Mouse (Mus musculus): ENCODE data around the gene Gm48551. TPM values are rescaled to one million over a fixed set of nuclear protein-coding genes. Genes with fewer than 3 reads are reported as not detected.

The Gm48551 gene
- polyA plus RNA-seq, 1 experiment from 2014 or later: 4.1 TPM

DNA sequence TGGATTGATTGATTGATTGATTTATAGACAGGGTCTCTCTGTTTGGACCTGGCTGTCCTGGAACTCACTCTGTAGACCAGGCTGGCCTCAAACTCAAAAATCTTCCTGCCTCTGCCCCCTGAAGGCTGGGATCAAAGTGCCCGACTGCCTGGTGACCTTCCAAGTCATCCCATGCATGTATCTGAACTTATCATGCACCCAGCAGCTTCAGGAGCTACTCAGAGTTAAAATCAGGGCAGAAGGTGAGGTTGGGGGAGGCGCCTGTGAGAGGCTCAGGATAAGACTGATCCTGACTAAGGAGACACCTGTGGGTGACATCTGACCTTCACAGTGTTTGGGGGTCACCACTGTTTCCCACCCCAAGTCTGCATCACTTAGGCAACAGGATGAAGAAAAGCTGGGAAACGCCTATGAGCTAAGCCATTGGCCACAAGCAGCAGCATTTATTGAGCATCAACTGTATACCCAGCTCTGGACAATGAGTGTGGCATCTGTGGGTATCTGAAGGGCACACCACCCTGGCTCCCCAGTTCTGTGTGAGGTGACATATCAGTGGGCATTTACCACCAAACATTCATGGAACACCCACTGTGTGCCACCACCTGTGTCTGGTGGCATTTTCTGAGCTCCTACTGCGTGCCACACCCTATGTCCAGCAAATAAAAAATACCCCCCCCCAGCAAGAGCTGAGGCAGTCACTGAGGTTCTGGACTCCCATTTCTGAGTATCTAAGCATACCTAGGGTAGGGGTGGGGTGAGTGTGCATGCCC is 39.4 kb downstream of the Gm48551 start:
- H3K27me3 ChIP-seq: peaks cover 30% of the 10 kb centered on the region
- no peak for ATAC-seq (ENCODE audit: insufficient number of reproducible peaks, insufficient read depth, low FRiP score, low TSS enrichment, low read depth)
- H3K9ac ChIP-seq: peak overlapping the region; percentile 85; the same call in 1 of the 2 replicates
- H3K4me2 ChIP-seq: peak overlapping the region; percentile 76
- no peak overlapping the region for H3K27ac ChIP-seq
- peaks cover 34% of the 10 kb centered on the region for H3K4me1 ChIP-seq
- no peaks in the 10 kb centered on the region for H3K9me3 ChIP-seq
- WGBS: 68% methylated on average over 4 of the region's 4 CpGs
- peak overlapping the region; percentile 68; the same call in 1 of the 2 replicates for H3K4me3 ChIP-seq
- peaks cover 23% of the 10 kb centered on the region for H3K36me3 ChIP-seq

DNA sequence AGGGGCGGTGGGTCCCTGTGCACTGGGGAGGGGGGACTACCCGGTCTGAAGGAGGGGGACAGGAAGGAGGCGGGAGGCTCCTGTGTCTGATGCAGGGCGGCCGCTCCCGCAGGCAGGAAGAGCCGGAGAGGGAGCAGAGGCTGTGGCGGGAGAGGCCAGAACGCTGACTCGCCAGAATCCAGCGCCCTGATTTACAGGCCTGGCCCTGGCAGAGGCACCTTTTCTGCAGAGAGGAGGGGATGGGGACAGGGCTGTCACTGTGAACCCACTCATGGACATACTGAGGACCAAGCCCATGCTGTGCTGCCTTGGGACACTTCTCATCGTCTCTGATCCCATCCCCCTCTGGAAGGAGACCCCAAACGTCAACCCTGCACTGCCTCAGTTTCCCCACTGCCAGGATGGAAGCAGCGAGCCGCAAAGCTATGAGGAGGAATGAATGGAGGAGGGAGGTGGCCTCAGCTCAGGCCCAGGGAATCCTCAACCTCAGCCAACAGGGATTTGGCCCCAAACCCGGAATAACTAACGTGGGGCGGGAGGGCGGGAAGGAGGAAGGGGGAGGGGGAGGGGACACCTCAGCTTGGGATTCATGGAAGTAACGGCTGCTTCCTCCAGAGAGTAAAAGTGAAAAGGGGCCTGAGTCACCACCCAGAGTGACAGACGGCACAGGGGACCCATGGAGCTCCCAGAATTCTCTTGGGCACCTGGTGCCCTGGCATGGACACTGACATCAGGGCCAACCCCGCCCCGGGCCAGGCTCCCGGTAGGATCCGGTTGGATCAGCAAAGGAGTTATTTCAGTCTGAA is 40.2 kb downstream of the Gm48551 start:
- Histone ChIP-seq H3K4me1 (peaks cover 33% of the 10 kb centered on the region), H3K27ac (peak overlapping the region; percentile 51), H3K27me3 (peaks cover 34% of the 10 kb centered on the region)

DNA sequence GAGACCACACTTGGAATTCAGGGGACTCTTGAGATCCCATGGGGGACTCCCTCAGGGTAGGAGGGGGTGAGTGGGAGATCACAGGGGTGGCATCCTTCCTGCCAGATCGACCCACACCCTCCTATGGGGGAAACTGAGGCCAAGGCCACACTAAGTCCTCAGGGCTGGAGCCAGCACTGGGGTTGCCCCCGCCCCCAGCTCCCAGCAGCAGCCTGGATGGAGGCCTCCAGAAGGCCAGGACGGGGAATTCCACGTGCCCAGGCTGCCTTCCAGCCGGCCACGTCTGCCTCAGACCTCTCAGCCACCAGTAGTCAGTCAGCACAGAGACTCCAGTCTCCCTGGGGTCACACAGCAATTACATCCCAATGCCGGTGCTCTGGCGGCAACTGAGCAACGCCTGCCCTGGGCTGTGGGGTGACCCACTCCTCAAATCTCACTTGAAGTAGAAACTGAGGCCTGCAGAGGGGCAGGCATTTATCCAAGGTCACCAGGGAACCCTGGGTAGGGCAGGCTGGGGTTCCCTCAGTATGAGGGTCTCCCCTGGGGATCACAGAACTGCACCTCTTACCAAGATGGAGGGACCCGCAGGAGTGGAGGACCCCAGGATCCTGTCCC is 41.1 kb downstream of the Gm48551 start:
- H3K4me1 ChIP-seq: peaks cover 37% of the 10 kb centered on the region
- peaks cover 7% of the 10 kb centered on the region for H3K36me3 ChIP-seq
- H3K27me3 ChIP-seq: peaks cover 34% of the 10 kb centered on the region
- peak overlapping the region; percentile 68 for H3K4me3 ChIP-seq
- peak overlapping the region; percentile 85 for H3K9ac ChIP-seq
- H3K4me2 ChIP-seq: peak overlapping the region; percentile 76
- ATAC-seq (ENCODE audit: insufficient number of reproducible peaks, insufficient read depth, low FRiP score, low TSS enrichment, low read depth): no peak
- H3K9me3 ChIP-seq: no peaks in the 10 kb centered on the region
- 31% methylated on average over 10 of the region's 10 CpGs for WGBS
- peak overlapping the region; percentile 51 for H3K27ac ChIP-seq

More for the DNA sequence above, 40.2 kb downstream of the Gm48551 start:
- Histone ChIP-seq H3K9me3 (no peaks in the 10 kb centered on the region), H3K9ac (peak overlapping the region; percentile 85), H3K36me3 (peaks cover 16% of the 10 kb centered on the region), H3K4me2 (peak overlapping the region; percentile 76), H3K4me3 (peak overlapping the region; percentile 68)
- ATAC-seq (ENCODE audit: insufficient number of reproducible peaks, insufficient read depth, low FRiP score, low TSS enrichment, low read depth): no peak
- 6% methylated on average over 23 of the region's 25 CpGs for whole genome bisulfite sequencing

DNA sequence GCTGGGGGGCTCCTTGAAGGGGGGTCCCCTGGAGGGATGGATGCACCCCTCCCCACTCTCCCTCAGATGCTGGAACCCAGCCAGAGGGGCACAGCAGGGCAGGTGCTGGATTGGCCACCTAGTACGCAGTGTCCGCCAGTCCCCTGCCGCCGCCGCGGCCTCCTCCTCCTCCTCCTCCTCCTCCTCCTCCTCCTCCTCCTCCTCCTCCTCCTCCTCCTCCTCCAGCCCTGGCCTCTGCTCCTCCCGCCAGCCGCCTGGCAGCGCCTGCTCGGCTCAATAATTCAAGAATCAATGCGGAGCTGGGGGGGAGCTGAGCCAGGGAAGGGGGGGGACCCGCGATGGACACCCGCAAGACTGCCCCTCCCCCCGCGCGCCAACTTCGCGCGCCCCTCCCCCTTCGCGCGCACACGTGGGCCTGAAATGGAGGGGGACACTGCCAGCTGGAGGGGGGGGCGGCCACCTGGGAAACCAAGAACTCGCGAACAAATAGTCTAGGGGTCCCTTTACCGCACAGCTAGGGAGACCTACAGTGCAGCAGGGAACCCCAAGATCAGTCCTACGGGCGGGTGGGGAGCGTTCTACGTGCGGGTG is 41.9 kb downstream of the Gm48551 start:
- peak overlapping the region; percentile 68 for H3K4me3 ChIP-seq
- WGBS: 2% methylated on average over 15 of the region's 33 CpGs
- peak overlapping the region; percentile 85 for H3K9ac ChIP-seq
- H3K36me3 ChIP-seq: no peaks in the 10 kb centered on the region
- no peaks in the 10 kb centered on the region for H3K9me3 ChIP-seq
- H3K27ac ChIP-seq: 0 out of 2 replicates have a peak overlapping the region, but pooled peaks have one; percentile 22
- peaks cover 34% of the 10 kb centered on the region for H3K27me3 ChIP-seq
- no peak for ATAC-seq (ENCODE audit: insufficient number of reproducible peaks, insufficient read depth, low FRiP score, low TSS enrichment, low read depth)
- peak overlapping the region; percentile 76 for H3K4me2 ChIP-seq
- peaks cover 40% of the 10 kb centered on the region for H3K4me1 ChIP-seq

DNA sequence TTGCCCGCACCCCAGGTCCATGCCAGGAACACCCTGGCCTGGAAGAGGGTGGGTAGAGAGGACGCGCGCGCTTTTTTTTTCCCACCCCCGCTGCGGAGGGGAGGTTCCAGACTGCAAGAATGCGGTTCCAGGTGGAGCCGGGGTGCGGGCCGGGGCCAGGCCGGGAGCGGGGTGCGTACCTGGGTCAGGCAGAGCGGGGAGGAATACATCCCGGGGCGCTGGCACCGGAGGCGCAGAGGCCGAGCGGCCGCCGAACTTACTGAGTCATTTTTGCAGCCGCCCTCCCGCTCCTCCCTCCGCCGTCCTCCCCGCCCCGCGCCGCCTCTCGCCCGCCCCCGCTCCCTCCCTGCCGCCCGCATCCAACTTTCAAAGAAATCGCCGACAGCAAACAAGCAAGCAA is 42.6 kb downstream of the Gm48551 start:
- peak overlapping the region; percentile 68 for H3K4me3 ChIP-seq
- H3K4me1 ChIP-seq: peaks cover 45% of the 10 kb centered on the region
- peak overlapping the region; percentile 85 for H3K9ac ChIP-seq
- 2% methylated on average over 36 of the region's 38 CpGs for WGBS
- no peaks in the 10 kb centered on the region for H3K9me3 ChIP-seq
- H3K4me2 ChIP-seq: peak overlapping the region; percentile 76
- no peak for ATAC-seq (ENCODE audit: insufficient number of reproducible peaks, insufficient read depth, low FRiP score, low TSS enrichment, low read depth)
- no peaks in the 10 kb centered on the region for H3K36me3 ChIP-seq
- H3K27me3 ChIP-seq: peaks cover 34% of the 10 kb centered on the region
- H3K27ac ChIP-seq: peak overlapping the region; percentile 22; the same call in 1 of the 2 replicates

DNA sequence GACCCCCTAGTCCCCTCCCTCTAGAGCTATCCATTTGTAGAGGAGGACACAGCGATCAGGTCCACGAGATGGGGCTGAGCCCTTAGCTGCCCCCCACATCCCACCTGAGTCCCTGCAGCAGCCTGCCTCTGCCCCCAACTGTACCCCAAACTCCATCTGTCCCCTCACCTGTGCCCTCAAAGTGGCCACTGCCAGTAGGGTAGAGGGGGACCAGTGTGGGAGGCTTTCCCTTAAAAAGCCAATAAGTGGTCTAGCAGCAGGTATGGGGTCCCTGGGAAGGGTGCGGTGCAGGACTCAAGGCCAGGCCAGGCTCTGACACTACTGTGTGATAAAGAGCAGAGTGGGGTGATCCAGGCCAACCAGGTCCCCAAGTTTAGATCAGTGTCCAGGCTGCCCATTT is 43.1 kb downstream of the Gm48551 start:
- peaks cover 45% of the 10 kb centered on the region for H3K4me1 ChIP-seq

GRCm38 (mm10) chr10:81427804-81428506 is 43.7 kb downstream of the Gm48551 start:
- no peak overlapping the region for H3K4me3 ChIP-seq
- no peaks in the 10 kb centered on the region for H3K36me3 ChIP-seq
- peaks cover 50% of the 10 kb centered on the region for H3K4me1 ChIP-seq
- no peak overlapping the region for H3K9ac ChIP-seq
- H3K9me3 ChIP-seq: no peaks in the 10 kb centered on the region
- 76% methylated on average over 8 of the region's 8 CpGs for WGBS
- ATAC-seq (ENCODE audit: insufficient number of reproducible peaks, insufficient read depth, low FRiP score, low TSS enrichment, low read depth): no peak
- H3K27me3 ChIP-seq: peaks cover 34% of the 10 kb centered on the region
- H3K27ac ChIP-seq: no peak overlapping the region
- H3K4me2 ChIP-seq: no peak overlapping the region

More for the DNA sequence above, 43.1 kb downstream of the Gm48551 start:
- peaks cover 34% of the 10 kb centered on the region for H3K27me3 ChIP-seq
- H3K4me2 ChIP-seq: peak overlapping the region; percentile 76
- no peaks in the 10 kb centered on the region for H3K9me3 ChIP-seq
- H3K27ac ChIP-seq: no peak overlapping the region
- ATAC-seq (ENCODE audit: insufficient number of reproducible peaks, insufficient read depth, low FRiP score, low TSS enrichment, low read depth): no peak
- WGBS: 26% methylated on average over 3 of the region's 3 CpGs
- H3K4me3 ChIP-seq: peak overlapping the region; percentile 68
- H3K9ac ChIP-seq: peak overlapping the region; percentile 85; the same call in 1 of the 2 replicates
- no peaks in the 10 kb centered on the region for H3K36me3 ChIP-seq

DNA sequence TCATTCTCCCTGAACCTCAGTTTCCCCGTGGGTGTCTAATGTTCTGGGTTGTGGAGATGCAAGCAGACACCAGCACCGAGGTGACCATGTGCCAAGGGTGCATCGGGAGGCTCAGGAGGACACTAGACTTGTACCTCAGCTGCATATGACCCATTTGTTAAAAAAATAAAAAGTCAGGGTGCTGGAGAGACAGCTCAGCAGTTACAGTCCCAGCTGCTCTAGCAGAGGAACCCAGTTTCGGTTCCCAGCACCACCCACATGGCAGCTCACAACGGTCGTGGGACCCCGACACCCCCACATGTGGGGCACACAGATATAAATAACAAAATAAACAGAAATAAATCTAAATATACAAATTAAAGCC is 44.2 kb downstream of the Gm48551 start:
- no peaks in the 10 kb centered on the region for H3K36me3 ChIP-seq
- H3K4me3 ChIP-seq: no peak overlapping the region
- 91% methylated on average over 7 of the region's 7 CpGs for WGBS
- ATAC-seq (ENCODE audit: insufficient number of reproducible peaks, insufficient read depth, low FRiP score, low TSS enrichment, low read depth): no peak
- no peak overlapping the region for H3K9ac ChIP-seq
- no peak overlapping the region for H3K27ac ChIP-seq
- no peak overlapping the region for H3K4me2 ChIP-seq
- peaks cover 34% of the 10 kb centered on the region for H3K27me3 ChIP-seq
- no peaks in the 10 kb centered on the region for H3K9me3 ChIP-seq
- peaks cover 55% of the 10 kb centered on the region for H3K4me1 ChIP-seq

DNA sequence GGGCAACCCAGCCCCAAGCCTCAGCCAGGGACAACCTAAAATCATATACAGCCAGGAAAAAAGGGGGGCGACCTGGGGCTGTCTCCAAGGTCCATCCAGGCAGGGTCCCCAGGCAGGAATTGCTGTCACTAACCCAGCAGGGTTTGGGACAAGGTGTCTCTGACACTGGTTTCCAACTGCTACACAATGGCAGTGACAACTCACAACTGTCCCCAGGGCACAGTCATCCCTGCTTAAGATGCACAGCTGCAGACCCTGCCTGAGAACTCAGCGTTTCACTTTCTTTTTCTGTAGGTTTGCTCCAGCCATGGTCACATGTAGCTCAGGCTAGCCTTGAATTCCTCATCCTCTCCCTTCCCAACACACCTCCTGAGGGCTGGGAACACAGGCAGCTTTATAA is 44.8 kb downstream of the Gm48551 start:
- peaks cover 30% of the 10 kb centered on the region for H3K27me3 ChIP-seq
- peak overlapping the region; percentile 89 for H3K4me2 ChIP-seq
- H3K9ac ChIP-seq: no peak overlapping the region
- peaks cover 54% of the 10 kb centered on the region for H3K4me1 ChIP-seq
- 33% methylated on average over 2 of the region's 2 CpGs for WGBS
- no peaks in the 10 kb centered on the region for H3K9me3 ChIP-seq
- H3K4me3 ChIP-seq: peak overlapping the region; percentile 74; the same call in 1 of the 2 replicates
- H3K36me3 ChIP-seq: no peaks in the 10 kb centered on the region
- no peak for ATAC-seq (ENCODE audit: insufficient number of reproducible peaks, insufficient read depth, low FRiP score, low TSS enrichment, low read depth)
- H3K27ac ChIP-seq: no peak overlapping the region

DNA sequence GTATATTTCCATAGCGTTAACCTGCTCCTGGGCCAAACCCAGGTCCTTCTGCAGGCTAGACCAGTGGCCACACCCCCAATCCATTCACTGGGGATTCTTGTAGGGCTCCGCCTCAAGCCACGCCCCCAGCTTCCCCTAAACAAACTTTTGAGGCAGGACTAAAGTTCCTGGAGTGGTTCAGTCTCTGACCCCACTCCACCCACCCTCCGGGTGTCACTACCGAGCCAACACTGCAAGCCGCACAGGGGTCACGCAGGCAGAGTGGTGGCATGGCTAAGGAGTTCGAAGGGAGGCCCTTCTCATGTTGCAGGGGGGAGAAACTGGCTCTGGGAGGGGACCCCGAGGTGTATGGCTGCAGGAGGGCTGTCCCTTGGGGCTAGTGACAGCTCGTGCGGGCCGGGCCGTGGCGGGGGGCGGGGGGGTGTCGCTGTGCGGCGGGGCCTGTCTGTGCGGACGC is 45.4 kb downstream of the Gm48551 start:
- H3K4me3 ChIP-seq: peak overlapping the region; percentile 74
- H3K4me1 ChIP-seq: peaks cover 53% of the 10 kb centered on the region
- H3K9ac ChIP-seq: peak overlapping the region; percentile 83
- H3K9me3 ChIP-seq: no peaks in the 10 kb centered on the region
- H3K27me3 ChIP-seq: peaks cover 30% of the 10 kb centered on the region
- H3K27ac ChIP-seq: peak overlapping the region; percentile 89
- peak overlapping the region; percentile 89 for H3K4me2 ChIP-seq
- 0 out of 2 replicates have a peak, but pooled peaks have one; percentile 5 for ATAC-seq (ENCODE audit: insufficient number of reproducible peaks, insufficient read depth, low FRiP score, low TSS enrichment, low read depth)
- under 1% methylated on average over 20 of the region's 20 CpGs for WGBS
- no peaks in the 10 kb centered on the region for H3K36me3 ChIP-seq
